Mouse (Mus musculus) CD4-positive, CD25-positive, alpha-beta regulatory T cell, adult 2 months (primary cell): Measurements from ENCODE around the gene Enthd1.
A peak's percentile ranks its signal among the peaks of the same experiment; 100 is the strongest.
"Not testable (repeated sequence)": the region's sequence is repeated elsewhere in the genome, so short reads cannot be mapped to it uniquely, and the experiment has no call there.

Experiments used
- DNase-seq: peaks from one replicate; pipeline ENCODE4 v3.0.0-alpha.2; 2012; ENCODE audit warnings: low read depth, low spot score

The Enthd1 gene

GRCm38 (mm10) chr15:80565106-80565665 is at the start of gene Enthd1:
TSS of gene Enthd1 (minus strand) at chr15:80565156.
- no peak for DNase-seq

DNA sequence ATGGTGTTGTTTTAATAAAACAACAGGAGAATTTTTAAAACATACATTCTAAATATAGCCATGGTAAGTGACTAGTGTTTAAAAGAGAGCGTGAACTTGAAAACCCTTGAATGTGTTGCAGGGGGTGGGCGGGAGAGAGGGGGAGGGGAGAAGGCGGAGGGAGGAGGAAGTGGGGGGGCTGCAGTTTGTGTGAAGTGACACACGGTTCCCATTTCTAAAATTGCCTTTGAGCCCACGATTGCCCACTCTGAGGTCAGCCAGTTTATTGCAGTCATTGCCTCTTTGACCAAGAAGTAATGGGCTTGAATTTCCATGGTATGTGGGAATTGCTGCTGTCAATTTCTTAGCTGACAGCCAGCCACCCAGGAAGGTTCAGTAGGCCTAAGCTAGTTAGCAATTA is 48.9 kb upstream of the Enthd1 start:
- no peak for DNase-seq

DNA sequence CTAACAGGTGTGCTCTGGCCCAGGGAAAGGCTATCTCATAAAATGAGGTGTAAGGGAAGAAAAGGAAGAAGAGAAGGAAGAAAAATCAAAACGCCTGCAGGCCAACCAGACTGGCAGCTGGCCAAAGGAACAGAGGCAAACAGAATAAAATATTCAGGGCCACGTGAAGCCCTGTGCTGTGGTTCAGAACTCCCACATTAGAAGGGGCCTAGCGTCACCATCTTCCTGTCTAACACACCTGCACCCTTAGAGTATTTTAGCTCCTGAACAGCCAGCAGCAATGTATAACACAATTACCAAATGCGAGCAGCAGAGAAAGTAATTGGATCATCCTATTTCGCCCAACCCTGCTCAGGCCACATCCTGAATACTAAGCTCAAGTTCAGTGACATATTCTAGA is 46.5 kb upstream of the Enthd1 start:
- DNase-seq = peak; percentile 81

DNA sequence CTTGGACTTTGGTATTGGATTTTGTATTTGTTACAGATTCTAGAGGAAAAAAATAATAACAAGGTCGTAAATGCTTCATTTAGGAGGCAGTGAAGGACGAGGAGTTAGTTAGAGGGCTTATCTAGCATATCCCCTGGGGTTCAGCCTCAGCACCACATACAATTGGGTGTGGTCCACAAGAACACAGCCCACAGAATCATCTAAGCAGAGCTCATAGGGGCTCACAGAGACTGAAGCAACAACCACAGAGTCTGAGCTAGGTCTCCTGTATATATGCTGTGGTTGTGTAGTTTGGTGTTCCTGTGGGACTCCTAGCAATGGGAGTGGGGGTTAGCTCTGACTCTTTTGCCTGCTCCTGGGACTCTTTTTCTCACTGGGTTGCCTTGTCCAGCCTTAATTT is 45.4 kb upstream of the Enthd1 start:
- peak; percentile 50 for DNase-seq

DNA sequence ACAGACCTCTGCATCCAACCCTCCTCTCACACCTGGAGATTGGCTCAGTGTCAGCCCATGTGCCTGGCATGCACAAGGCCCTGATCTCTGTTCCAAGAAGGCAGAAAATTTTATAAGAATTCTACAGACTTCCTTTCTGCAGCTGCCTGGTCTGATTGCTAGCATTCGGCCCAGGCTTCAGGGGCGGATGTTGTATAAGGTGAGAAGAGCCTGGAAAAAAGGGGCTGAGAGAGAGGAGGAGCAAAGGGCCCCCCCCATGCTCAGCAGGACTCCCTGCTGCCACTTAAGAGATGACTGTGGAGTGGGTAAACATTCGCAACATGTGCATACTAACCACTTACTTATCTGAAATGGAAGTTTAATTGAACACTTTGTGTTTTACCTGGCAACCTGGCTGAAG is 43.0 kb upstream of the Enthd1 start:
- peak; percentile 46 for DNase-seq

DNA sequence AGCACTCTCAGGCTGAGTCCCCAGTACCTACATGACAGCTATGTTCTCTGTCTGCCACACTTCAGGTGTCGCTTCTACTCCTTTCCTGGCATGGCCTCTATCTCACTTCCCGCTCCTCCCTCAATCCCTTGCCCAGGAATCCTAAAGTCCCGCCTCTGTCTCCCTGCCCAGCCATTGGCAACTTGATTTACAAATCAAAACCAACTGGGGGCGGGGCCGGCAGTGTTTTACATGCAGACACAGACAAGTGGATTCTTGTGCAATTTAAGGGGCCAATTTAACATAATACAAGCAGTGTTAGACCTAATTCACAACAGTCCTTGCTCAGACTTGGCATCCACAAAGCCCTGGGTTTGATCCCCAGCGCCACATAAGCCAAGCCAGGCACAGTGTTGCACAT is 39.1 kb upstream of the Enthd1 start:
- DNase-seq = no peak

GRCm38 (mm10) chr15:80602487-80602886 is 37.5 kb upstream of the Enthd1 start:
- peak; percentile 68 for DNase-seq

GRCm38 (mm10) chr15:80601456-80601855 is 36.5 kb upstream of the Enthd1 start:
- DNase-seq = no peak

DNA sequence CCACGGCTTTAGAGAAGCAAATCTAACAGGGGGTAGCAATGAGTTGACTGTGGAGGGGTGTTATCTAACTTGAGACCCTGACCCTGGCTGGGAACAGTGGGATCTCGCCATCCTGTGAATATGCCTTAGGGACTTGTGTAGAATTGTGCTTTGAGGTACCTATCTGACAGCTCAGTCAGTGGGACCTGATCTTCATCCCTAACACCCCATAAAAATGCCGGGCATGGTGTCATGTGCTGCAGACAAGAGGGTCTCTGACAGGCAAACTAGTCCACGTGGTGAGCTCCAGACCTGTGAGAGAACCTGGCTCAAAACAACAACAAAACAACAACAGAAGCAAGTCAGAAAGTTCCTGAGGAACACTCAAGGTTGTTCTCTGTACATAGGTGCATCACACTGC is 34.9 kb upstream of the Enthd1 start:
- DNase-seq = no peak

DNA sequence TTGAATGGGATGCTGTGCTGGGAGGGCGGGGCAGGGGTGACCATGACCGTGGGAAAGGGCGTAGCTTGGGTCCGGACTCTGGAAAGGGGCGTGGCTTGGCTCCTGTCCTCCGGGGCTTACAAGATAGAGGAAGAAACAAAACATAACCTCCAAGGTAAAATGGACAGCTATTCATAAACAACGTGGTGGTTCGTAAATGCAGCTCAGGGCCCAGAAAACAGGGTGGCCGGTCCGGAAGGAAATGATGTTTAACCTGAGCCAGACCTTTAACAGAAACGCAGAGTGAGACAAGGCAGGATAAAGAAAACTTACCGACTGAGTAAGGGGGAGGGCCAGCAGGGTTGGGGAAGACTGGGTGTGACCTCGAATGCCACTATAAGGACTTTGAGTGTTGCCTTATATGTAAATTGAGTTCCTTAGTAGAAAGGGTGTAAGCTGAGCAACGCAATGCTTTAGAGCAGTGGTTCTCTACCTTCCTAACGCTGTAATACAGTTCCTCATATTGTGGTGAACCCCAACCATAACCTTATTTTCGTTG is 34.3 kb upstream of the Enthd1 start:
- peak; percentile 66 for DNase-seq

DNA sequence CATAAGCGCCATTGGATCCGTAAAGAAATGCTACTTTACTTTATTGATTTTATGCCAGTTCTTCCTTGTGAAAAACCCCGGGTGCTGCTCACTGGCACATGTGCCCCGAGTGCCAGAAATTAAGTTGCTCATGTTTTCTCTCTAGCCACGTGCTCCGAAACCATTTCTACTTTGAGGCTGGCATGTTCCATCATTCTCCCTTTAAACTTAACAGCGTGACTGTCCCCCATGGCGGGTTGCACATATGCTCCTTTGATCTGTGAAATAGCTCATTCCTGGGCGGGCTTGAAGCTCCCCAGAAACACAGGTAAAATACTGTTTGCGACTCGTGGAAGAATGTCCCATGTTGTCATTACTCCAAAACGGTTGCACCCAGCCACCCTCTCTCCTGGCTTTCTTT is 33.8 kb upstream of the Enthd1 start:
- DNase-seq = no peak

DNA sequence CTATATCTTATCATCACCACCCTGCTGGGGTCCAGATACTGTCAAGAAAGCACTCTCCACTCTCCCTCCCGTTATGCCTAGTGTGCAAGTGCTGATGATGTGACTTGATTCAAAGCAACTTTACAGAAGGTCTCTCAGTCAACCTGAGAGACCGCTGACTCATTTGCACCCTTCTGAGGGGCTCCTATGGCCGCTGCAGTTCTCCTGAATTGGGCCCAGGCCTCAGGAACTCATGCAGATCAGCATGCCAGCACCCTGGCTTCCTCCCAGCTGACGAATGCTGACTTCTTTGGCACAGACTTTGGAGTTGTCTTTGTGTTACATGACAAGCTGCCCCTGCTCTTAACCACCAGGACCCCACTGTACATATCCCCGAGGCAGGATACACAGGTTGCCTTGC is 28.9 kb upstream of the Enthd1 start:
- no peak for DNase-seq

DNA sequence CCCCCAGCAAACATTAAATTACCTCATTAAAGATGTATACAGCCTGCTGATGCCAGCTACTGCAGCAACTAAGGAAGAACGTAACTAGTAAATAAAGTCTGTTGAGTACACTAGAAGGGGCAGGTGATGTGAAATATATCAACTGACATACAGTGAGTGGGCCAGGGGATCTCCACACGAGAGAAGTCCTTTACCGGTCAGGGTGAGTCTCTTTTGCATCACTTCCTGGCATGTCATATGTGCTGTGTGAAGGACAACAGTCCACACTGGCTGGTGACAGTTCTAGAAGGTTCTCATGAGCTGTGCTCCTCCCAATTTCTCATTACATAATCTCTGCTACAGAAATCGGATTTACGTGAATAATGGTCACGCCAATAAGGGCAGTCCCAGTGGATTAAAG is 27.8 kb upstream of the Enthd1 start:
- DNase-seq = no peak

DNA sequence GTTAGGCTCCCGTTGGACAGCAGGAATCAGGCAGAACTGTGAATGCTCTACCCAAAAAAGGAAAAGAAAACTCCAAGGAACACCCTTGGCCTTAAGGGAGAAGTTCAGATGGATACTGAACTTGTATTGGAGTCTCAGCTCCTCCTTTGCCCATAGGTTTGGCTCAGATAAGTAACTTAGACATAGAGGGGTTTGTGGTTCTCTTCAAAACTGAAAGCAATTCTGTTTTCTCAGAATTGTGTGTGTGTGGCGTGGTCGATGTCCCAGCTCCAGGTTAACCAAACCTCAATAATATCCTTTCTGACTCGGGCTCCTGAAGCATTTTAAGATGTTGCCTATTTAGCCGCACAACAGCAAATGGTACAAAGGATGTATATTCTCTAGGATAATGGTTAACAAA is 25.7 kb upstream of the Enthd1 start:
- peak; percentile 64 for DNase-seq

DNA sequence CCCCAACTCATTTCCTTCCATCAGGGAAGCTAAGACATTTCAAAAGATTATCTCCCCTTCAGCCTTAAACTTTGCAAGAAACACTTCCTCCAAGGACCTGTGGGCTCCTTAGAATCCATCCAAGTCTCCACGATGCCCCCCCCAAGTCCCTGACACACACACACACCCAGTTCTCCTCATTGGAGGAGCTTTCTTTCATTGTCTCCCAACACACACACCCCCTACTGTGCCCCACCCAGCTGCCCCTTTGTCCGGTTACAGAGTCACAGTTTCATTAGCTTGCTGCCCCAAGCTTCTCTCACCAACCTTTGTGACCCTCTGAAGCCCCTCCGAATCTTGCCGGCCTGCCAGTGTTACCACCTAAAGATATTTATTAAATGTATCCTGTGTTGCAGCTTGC is 21.3 kb upstream of the Enthd1 start:
- no peak for DNase-seq

DNA sequence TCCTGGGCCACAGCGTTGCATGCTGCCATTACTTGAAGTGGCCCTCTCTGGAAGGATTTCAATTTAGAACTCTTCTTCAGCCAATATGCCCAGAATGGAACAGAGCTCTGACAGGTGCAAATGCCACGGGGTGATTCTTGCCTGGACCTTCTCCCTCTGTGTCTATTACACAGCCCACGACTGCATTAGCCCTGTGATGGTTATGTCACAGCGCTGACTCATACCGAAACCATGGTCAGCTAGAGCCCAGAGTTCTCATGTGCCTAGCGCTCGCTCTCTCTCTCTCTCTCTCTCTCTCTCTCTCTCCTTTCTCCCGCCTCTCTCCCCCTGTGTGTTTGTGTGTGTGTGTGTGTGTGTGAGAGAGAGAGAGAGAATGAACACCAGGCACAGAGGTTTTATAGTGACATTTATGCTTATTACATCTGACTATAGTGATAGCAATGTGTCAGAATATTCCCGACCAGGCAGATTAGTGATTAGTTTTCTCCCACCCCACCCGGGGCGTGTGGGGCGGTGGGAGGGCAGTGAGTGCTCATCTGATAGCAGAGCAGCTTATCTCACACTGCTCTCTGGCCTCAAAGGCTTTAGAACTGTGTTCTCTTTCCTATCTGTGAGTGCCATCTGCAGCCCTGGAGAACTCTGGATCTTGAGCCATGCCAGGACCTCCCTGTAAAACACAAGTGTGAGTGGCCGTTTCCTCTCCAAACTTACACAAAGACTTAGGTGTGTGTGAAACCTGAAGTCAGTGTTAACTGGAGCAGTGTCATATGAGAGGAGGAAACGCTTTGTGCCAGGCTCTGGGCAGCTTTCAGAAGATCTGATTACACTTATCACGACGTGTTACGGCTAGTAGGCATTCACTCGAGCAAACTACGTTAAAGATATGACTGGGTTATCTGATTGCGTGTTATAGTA is 17.9 kb upstream of the Enthd1 start:
- peak; percentile 74 for DNase-seq

DNA sequence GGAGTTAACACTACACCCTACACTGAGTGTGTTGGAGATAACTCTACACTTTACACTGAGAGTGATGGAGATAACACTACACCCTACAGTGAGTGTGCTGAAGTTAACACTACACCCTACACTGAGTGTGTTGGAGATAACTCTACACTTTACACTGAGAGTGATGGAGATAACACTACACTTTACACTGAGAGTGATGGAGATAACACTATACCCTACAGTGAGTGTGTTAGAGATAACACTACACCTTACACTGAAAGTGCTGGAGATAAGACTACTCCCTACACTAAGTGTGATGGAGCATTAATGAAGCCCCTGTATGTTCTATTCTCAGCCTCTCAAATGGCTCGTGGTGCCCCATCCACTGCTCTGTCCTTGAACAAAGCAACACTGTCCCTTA is 15.6 kb upstream of the Enthd1 start:
- DNase-seq = not testable (repeated sequence)

- no peak for DNase-seq
Observed at GRCm38 (mm10) chr15:80579121-80579520, 14.2 kb upstream of the Enthd1 start.

DNA sequence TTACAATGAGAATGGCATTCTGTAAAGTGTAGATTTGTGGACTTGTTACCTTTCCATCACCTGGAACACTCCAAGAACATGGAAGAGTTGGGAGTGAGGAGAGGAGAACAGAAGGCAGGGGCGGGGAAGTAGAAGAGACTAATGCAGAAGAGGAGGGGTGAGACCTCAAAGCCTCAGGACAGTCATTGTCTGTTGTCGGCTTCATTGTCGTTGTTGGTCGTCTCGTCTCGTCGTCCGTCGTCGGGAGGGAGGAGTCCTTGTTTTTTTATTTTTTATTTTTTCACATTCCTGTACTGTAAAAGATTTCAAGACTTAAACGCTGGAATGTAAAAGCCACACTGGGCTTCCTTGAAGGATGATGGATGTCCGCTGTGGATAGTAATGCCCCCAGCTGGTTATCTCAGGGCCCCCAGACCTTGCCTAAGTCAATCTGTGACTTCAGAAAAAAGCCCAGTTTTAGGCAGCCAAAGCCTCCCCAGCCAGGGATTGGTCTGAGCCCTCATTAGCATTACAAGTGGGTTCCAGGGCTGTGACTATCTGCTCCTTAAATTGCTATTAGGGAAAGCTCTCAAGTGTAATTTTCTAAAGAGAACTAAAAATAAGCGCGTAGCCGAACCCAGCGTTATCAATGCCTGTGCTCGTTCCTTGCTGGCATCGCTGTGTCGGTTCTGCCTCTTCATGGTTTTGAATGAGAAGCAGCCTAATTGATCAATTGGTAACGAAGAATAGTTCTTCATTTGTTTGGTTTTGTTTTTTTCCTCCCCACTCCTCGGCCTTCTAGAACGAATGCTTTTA is 12.4 kb upstream of the Enthd1 start:
- peak; percentile 39 for DNase-seq

DNA sequence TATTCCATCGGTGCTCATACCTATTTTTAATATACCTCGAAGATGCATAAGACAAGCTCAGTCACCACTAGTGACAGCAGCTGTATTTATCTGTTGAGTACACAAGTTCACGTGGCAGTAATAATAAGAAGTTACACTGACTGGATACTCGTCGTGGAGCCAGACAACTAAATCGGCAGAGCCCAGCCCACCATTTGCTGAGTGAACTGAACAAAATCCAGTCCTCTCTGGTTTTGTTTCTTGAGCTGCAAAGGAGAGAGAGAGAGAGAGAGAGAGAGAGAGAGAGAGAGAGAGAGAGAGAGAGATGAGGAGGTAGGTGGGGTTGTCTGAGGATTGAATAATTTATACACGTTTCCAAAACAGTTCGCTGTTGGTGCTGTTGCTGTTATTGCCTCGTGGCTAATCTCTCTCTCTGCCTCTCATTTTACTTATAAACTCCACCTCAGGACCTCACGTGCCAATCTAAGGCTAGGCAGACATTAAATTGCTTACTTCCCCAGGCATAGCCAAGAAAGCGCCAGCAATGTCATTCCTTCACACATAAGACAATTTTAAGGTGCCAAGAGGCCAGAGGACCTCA is 11.5 kb upstream of the Enthd1 start:
- peak; percentile 59 for DNase-seq

DNA sequence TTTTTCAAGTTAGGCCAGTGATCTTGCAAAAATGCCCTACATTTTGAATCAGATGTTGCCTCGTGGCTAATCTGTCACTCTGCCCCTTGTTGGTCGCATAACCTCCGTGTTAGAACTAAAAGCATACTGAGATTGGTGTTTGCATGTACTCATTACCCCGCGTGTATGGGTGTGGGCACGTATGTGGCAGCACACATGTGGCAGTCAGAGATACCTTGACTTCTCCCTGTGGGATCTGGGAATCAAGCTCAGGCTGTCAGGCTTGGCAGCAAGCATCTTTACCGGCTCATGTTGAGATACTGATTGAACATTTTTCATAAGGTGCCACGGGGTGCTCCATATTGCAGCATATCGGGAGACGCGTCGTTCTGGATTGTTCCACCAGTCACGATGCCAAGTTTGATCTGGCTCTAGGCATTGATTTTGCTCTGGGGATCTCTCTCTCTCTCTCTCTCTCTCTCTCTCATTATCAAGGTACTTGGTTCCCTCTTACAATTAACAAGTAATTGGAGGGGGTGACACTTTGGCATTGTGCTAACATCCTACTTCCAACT is 10.9 kb upstream of the Enthd1 start:
- DNase-seq = no peak
